Mouse (Mus musculus) embryo, embryonic 11 days (tissue): ENCODE data around the gene Olfr918.
A peak's percentile ranks its signal among the peaks of the same experiment; 100 is the strongest.

Source experiments
- DNase-seq: peaks from one replicate; pipeline ENCODE4 v3.0.0-alpha.2; 2015

Olfr918 gene

DNA sequence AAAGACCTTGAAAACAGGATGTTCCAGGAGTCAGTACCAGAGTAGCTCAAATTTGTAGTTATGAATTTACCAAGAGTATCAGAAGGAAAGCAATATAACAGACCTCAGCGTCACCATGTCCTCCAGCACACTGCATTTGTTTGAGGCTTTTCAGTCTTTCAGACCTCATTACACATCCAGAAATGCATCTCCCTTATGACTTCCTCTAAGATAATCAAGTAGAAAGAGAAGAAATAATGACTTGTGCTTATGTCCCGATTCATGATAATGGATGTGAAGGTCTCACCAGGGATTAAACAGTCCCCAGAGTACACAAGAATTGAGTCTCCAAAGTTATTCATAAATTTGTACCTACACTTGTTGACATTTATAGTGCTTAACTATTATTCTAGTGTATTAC lies at the start of gene Olfr918:
Olfr918 (minus strand) TSS at position 101 of the 400 bp plus-strand sequence.
- no peak for DNase-seq

DNA sequence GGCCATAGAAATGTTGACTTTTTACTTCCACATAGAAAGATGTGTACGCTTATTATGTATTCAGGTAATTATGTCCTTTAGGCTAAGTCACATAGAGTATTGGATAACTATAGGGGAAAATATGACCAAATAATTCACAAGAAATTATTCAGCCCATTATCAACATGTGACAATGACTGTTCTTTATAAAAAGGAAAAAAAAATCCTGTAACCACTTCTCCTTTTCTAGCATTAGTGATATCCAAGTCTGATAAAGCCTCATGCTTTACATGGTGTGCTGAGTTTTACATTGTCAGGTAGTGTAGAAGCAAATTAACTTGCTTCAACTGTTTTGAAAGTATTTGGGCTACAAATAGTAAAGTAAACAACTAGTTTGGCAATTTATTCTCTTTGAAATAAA lies 49.6 kb upstream of the Olfr918 start:
- DNase-seq: no peak

GRCm38 (mm10) chr9:38718927-38719441 lies 44.6 kb upstream of the Olfr918 start:
- DNase-seq: peak; percentile 21

DNA sequence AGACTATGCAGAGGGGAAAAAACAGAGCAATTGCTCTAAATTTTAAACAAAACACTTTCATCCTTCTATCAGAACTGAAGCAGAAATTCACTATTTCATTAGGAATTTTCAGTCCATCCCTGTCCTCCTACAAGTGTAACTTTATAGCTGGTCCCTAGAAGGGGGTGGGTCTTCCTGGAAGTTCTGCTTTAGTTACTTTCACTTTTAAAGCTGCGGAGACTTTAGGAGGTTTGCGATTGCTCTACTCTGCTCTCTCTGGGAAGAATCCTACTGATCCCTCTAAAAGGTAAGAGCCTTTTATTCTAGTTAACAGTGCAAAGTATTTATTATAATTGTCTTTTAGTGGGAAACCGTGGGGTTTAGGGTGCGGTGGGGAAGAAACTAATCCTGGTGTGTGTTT lies 43.7 kb upstream of the Olfr918 start, which contains the start of gene Vwa5a:
Vwa5a (plus strand) TSS at position 167 of the 400 bp plus-strand sequence.
- peak; percentile 71 for DNase-seq

GRCm38 (mm10) chr9:38672887-38673286 lies 1.5 kb downstream of the Olfr918 start:
- no peak for DNase-seq

DNA sequence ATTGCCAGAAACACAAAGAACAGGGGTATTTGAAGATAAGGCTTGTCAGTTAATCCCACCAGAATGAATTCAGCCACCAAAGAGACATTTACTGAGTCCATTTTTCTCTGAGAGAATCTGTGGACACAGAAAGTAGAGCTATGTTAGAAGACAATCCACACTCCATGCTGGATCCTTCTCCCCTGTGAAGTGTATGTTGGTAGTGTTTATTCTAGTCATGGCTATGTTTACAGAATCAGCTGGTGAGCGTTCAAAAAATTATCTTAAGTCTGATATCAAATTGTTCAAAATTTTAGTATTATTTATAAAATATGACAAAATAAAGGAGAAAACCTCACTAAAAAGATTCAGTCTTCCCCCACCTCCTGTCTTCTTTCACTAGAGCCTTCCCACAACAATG lies 8.7 kb downstream of the Olfr918 start, which contains the start of gene Olfr917:
Olfr917 (minus strand) TSS at position 101 of the 400 bp plus-strand sequence.
- DNase-seq: no peak

- DNase-seq: no peak
These were observed 14.6 kb downstream of the Olfr918 start, which contains the start of gene Olfr916 for GRCm38 (mm10) chr9:38659775-38660174. TSS of gene Olfr916 (minus strand) at chr9:38659875.

- DNase-seq: no peak
These were observed 42.0 kb downstream of the Olfr918 start for GRCm38 (mm10) chr9:38632406-38632805.
